Mouse (Mus musculus) embryonic facial prominence, embryonic 11.5 days (tissue): ENCODE data around the gene Rassf8. TPM values are rescaled to one million over a fixed set of nuclear protein-coding genes. Genes with fewer than 3 reads are reported as not detected.

ENCODE experiments used
- ATAC-seq: fragments of 200-750 bp; cut with Nextera tagmentation; replicated peaks from 2 replicates; pipeline ENCODE4 v1.8.0; 2017; ENCODE audit warnings: low read depth; ENCODE audit not compliant: insufficient number of reproducible peaks, low FRiP score, low TSS enrichment
- DNase-seq: peaks from one replicate; pipeline ENCODE4 v3.0.0-alpha.2; 2015; ENCODE audit warnings: low spot score
- H3K27ac ChIP-seq: fragments of 300-500 bp; sonication (generic); replicated peaks from 2 replicates; pipeline ENCODE4 v1.5.1; 2014; ENCODE audit warnings: mild to moderate bottlenecking, low read depth, low read length, control low read depth
- H3K27me3 ChIP-seq: fragments of 300-500 bp; sonication (generic); 2 replicates; pipeline ENCODE4 v1.6.1; 2014; ENCODE audit warnings: mild to moderate bottlenecking, low read length, moderate library complexity, mixed read lengths; ENCODE audit not compliant: control insufficient read depth, insufficient read depth
- H3K36me3 ChIP-seq: fragments of 300-500 bp; sonication (generic); replicated peaks from 2 replicates; pipeline ENCODE4 v1.6.1; 2014; ENCODE audit warnings: low read depth, mild to moderate bottlenecking, low read length, moderate library complexity, mixed read lengths; ENCODE audit not compliant: control insufficient read depth, insufficient read depth
- H3K4me1 ChIP-seq: fragments of 300-500 bp; sonication (generic); 2 replicates; pipeline ENCODE4 v1.6.1; 2014; ENCODE audit warnings: low read length, mixed read lengths; ENCODE audit not compliant: control insufficient read depth, insufficient read depth
- H3K4me2 ChIP-seq: fragments of 300-500 bp; sonication (generic); 2 replicates; pipeline ENCODE4 v1.6.1; 2014; ENCODE audit warnings: low read depth, mild to moderate bottlenecking, control low read depth, low read length, moderate library complexity
- H3K4me3 ChIP-seq: fragments of 300-500 bp; sonication (generic); 2 replicates; pipeline ENCODE4 v1.5.1; 2014; ENCODE audit warnings: low read depth, low read length, control low read depth
- H3K9ac ChIP-seq: fragments of 300-500 bp; sonication (generic); replicated peaks from 2 replicates; pipeline ENCODE4 v1.6.1; 2014; ENCODE audit warnings: mild to moderate bottlenecking, control low read depth, low read length
- H3K9me3 ChIP-seq: fragments of 300-500 bp; sonication (generic); replicated peaks from 2 replicates; pipeline ENCODE4 v1.6.1; 2016; ENCODE audit warnings: mild to moderate bottlenecking, low read length, inconsistent platforms, mixed read lengths; ENCODE audit not compliant: control insufficient read depth
- WGBS: fragments of 180-500 bp; shearing (Covaris S2); extraction: QIAGEN DNeasy Blood & Tissue Kit; methylation state at CpG from one replicate; pipeline ENCODE4 v1.1.7; 2014; 5-methylcytosine and 5-hydroxymethylcytosine counted together
- polyA plus RNA-seq: library from polyadenylated mRNA; unstranded; fragments of >200 nt; fragmentation: Nextera tagmentation; extraction: Ambion mirVana; gene quantifications from 2 replicates; pipeline ENCODE4 v1.2.1, GENCODE M21; 2014

Gene Rassf8
- polyA plus RNA-seq, 1 experiment from 2014 or later = 8.2 TPM

DNA sequence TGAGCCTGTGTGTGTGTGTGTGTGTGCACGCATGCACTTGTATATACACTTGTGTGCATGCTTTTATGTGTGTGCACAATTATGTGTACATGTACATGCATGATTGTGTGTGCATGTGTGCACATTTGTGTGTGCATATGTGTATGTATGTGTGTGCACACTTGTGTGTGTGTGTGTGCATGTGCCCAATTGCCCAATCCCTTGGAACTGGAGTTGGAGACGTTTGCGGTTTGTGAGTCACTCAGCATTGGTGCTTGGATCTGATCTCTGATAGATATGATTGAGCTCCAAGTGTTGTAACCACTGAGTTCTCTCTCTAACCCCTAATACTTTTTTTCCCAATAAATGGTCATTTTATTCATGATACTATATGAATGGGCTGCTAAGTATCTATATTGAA, 15.5 kb downstream of the Rassf8 start:
- Histone ChIP-seq H3K36me3 (no peaks in the 10 kb centered on the region), H3K4me1 (no peaks in the 10 kb centered on the region), H3K4me3 (no peak overlapping the region), H3K27ac (no peak overlapping the region), H3K9me3 (no peaks in the 10 kb centered on the region), H3K27me3 (no peaks in the 10 kb centered on the region), H3K9ac (no peak overlapping the region), H3K4me2 (no peak overlapping the region)
- DNase-seq (no peak), ATAC-seq (no peak)
- WGBS = 94% methylated on average over 3 of the region's 3 CpGs

DNA sequence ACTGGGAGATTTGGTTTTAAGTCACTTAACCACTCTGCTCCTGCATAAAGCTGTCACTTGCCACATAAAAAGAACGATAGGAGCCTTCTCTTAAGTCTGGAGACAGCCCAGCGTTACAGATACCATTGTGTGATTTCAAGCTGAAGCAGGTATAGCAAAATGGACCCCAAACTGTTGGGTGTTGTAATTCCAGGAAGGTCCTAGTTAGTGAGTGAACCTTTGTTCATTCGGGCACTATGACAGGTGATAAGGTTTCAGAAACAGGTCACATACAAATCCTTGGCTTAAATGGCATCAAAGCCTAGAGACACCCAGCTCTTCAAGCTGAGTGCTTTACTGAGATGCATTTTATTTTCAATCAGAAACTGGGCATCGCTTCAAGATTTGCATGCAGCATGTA, 16.5 kb downstream of the Rassf8 start:
- Histone ChIP-seq H3K27ac (no peak overlapping the region), H3K27me3 (no peaks in the 10 kb centered on the region), H3K4me2 (no peak overlapping the region), H3K9ac (no peak overlapping the region), H3K36me3 (no peaks in the 10 kb centered on the region), H3K4me3 (no peak overlapping the region), H3K9me3 (no peaks in the 10 kb centered on the region), H3K4me1 (no peaks in the 10 kb centered on the region)
- no peak for DNase-seq
- 88% methylated on average over 4 of the region's 4 CpGs for WGBS
- no peak for ATAC-seq

DNA sequence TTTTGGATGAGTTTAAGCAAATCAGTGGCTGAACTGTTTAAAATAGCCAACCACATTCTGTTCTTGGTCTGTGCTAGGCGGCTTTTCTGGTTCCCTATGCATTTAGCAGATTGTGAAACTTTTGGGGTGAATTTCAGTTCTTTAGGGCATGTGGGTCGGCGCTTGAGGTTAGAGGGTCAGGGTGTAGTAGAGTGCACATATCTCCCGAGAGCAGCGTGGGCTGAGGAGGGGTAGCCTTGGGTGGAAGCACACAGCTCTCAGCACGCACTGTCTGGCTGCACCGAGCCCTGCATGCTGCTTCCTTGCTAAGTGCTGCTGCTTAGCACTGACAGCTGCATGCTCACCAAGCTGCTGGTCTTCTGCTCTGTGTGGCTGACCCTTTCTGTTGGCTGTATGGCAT, 18.5 kb downstream of the Rassf8 start:
- no peaks in the 10 kb centered on the region for H3K27me3 ChIP-seq
- H3K27ac ChIP-seq = no peak overlapping the region
- H3K4me1 ChIP-seq = no peaks in the 10 kb centered on the region
- ATAC-seq (no peak), DNase-seq (no peak)
- no peak overlapping the region for H3K9ac ChIP-seq
- H3K36me3 ChIP-seq = no peaks in the 10 kb centered on the region
- 66% methylated on average over 7 of the region's 7 CpGs for WGBS
- H3K4me3 ChIP-seq = no peak overlapping the region
- no peak overlapping the region for H3K4me2 ChIP-seq
- no peaks in the 10 kb centered on the region for H3K9me3 ChIP-seq

DNA sequence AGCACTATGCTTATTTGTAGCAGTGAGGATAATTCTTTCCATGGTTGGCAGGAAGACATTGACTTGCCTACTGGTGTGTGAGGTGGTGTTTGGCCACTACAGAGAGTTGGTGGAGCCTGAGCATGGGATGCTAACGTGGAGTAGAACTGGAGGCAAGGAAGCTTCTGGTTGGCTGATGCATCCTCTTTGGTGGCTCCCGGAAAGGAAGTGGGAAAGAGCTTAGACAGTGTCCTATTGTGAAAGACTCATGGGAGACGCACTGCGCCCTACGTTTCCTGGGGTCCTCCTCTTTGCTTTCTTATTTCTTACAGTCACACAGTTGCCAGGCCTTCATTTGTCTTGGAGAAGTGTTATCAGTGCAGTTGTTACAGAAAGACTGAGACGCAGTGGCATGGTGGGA, 20.4 kb downstream of the Rassf8 start:
- Histone ChIP-seq H3K9ac (no peak overlapping the region), H3K4me3 (no peak overlapping the region), H3K4me2 (no peak overlapping the region), H3K9me3 (no peaks in the 10 kb centered on the region), H3K27me3 (no peaks in the 10 kb centered on the region), H3K36me3 (no peaks in the 10 kb centered on the region), H3K4me1 (no peaks in the 10 kb centered on the region), H3K27ac (no peak overlapping the region)
- no peak for ATAC-seq
- 88% methylated on average over 6 of the region's 6 CpGs for WGBS
- no peak for DNase-seq

DNA sequence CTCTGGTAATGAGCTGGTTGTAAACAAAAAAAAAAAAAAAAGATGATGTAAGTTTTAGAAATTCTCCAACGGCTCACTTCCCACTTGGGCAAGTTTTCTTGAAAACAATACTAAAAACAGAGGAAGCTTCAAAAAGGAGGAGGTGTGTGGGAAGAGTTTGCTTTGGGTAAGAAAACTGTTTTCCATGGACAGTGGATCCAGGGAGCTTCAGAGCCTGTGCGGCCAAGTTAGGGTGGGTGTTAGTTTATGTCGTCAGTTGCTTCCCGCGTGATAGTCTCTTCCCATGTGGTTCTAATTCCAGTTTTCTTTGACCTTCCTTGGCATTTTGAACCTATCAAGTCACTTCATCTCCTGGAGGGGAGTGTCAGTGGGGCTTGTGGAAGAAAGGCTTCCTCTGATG, 21.1 kb downstream of the Rassf8 start:
- H3K36me3 ChIP-seq = no peaks in the 10 kb centered on the region
- H3K27me3 ChIP-seq = no peaks in the 10 kb centered on the region
- no peak for DNase-seq
- WGBS = 42% methylated on average over 5 of the region's 5 CpGs
- H3K4me3 ChIP-seq = no peak overlapping the region
- H3K9me3 ChIP-seq = no peaks in the 10 kb centered on the region
- no peak overlapping the region for H3K27ac ChIP-seq
- no peak overlapping the region for H3K9ac ChIP-seq
- ATAC-seq = no peak
- H3K4me1 ChIP-seq = no peaks in the 10 kb centered on the region
- no peak overlapping the region for H3K4me2 ChIP-seq

DNA sequence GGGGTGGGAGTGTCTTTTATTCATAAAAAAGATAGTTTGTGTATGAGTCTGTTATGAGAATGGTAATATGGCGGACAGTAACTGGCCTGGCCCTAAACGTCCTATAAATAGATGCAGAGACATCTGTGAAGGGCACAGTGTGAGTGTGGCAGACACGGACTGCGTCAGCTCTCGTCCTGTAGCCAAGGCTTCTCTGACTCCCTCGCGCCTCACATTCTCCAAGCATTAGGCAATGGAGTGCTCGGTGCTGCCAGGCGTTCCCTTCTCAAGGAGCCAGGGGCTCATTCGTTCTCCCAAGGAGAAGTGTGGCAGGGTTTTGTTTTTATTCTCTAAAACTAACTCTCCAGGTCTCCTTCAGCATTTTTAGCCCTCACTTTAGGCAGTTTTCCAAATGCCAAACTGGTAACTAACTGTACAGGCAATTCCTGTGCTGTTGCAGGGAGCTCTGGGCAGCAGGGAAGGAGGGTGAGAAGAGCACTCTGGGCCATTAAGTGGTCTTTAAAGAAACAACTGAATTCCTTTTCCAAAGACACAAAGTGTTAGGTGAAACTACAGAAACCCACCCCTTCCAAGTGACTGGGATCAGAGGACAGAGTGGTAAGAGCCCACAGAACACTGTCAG, 22.2 kb downstream of the Rassf8 start:
- H3K27me3 ChIP-seq = no peaks in the 10 kb centered on the region
- H3K4me3 ChIP-seq = no peak overlapping the region
- WGBS = 76% methylated on average over 10 of the region's 10 CpGs
- H3K4me2 ChIP-seq = no peak overlapping the region
- H3K9me3 ChIP-seq = no peaks in the 10 kb centered on the region
- no peaks in the 10 kb centered on the region for H3K4me1 ChIP-seq
- H3K27ac ChIP-seq = no peak overlapping the region
- ATAC-seq = no peak
- DNase-seq = peak; percentile 23
- H3K9ac ChIP-seq = no peak overlapping the region
- no peaks in the 10 kb centered on the region for H3K36me3 ChIP-seq

DNA sequence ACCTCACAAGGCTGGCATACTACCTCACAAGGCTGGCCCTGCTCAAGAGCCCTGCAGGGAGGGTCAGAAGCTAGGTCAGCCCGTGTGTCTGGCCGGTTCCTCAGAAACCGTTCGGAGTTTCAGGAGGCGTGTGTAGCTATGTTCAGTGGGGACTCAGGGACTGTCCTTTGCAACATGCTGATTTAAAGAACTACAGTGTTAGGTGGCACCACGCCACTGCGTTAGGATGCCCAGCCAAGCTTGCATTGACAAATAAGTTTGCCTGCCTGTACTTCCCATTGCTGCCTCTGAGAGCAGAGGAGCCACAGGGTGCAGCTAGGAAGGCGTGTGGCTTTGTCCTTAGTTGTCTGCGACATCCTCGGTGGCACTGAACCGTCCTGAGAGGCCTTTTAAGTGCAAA, 23.3 kb downstream of the Rassf8 start:
- no peaks in the 10 kb centered on the region for H3K36me3 ChIP-seq
- DNase-seq (no peak), ATAC-seq (no peak)
- H3K9me3 ChIP-seq = no peaks in the 10 kb centered on the region
- H3K27ac ChIP-seq = no peak overlapping the region
- no peak overlapping the region for H3K9ac ChIP-seq
- 74% methylated on average over 11 of the region's 11 CpGs for WGBS
- H3K4me1 ChIP-seq = no peaks in the 10 kb centered on the region
- H3K4me3 ChIP-seq = no peak overlapping the region
- no peaks in the 10 kb centered on the region for H3K27me3 ChIP-seq
- H3K4me2 ChIP-seq = no peak overlapping the region

DNA sequence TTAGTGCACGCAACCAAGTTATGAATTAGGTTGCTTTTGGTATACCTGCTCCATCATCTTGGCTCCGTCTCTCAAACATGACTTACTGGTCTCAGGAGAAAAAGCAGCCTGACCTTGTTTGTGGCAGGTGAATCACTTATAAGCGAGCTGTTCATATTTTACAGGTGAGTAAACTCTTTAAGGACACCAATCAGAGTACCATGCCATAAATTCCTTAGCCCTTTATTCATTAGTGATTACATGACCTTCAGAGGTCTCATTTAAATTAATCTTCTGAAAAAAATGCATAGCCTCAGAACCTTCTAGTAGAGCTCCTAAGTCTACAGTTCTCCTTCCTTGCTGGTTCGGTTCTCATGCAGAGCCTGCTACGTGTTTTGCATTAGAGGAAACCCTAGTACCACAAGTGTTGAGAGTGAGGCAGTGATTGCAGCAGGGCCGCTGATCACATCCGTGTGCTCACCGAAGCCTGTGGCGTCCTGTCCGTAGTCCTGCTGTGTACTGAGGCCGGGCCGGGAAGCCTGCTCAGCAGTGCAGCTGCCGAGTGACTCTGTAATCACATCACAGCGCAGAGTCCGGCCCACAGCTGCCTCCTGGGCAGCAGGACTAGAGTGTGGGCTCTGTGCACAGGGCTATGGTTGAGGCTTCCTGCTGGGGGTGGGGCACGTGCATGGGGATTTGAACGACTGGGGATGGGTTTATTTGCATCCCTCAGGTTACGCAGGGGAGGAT, 23.9 kb downstream of the Rassf8 start:
- Histone ChIP-seq H3K4me1 (no peaks in the 10 kb centered on the region), H3K27me3 (no peaks in the 10 kb centered on the region), H3K9ac (no peak overlapping the region), H3K36me3 (no peaks in the 10 kb centered on the region), H3K27ac (no peak overlapping the region), H3K9me3 (no peaks in the 10 kb centered on the region), H3K4me3 (no peak overlapping the region), H3K4me2 (no peak overlapping the region)
- DNase-seq = peak; percentile 29
- WGBS = 36% methylated on average over 18 of the region's 18 CpGs
- 0 out of 2 replicates have a peak, but pooled peaks have one; percentile 72 for ATAC-seq
